Mouse (Mus musculus) v-Abl transformed pro-B cells (cell line): ENCODE data around the gene Cd300lf.

Experiments
- in situ Hi-C, 2 experiments: fragments of 400-800 bp; cut with MboI; formaldehyde crosslinking; loops; one replicate each; pipeline ENCODE4 v1.15.1; 2025; ENCODE audit not compliant: unreplicated experiment in 2 of 2

Gene Cd300lf

GRCm38 (mm10) chr11:115084595-115084994 is 49.2 kb downstream of the Cd300lf start:
- in situ Hi-C loops: loop anchor here (5.0 kb wide), 2 partner anchors 188 to 268 kb away; no protein-coding TSS in a partner anchor

GRCm38 (mm10) chr11:115083376-115084139 is 50.2 kb downstream of the Cd300lf start:
- in situ Hi-C loops: loop anchor here (5.0 kb wide), 2 partner anchors 189 to 269 kb away; no protein-coding TSS in a partner anchor

GRCm38 (mm10) chr11:115082196-115082595 is 51.6 kb downstream of the Cd300lf start:
- in situ Hi-C loops: loop anchor here (5.0 kb wide), 2 partner anchors 190 to 270 kb away; no protein-coding TSS in a partner anchor

GRCm38 (mm10) chr11:115081373-115081772 is 52.4 kb downstream of the Cd300lf start:
- in situ Hi-C loops: loop anchor here (5.0 kb wide), 2 partner anchors 191 to 271 kb away; no protein-coding TSS in a partner anchor

- in situ Hi-C loops: loop anchor here (5.0 kb wide), 2 partner anchors 191 to 271 kb away; no protein-coding TSS in a partner anchor
These were observed 52.9 kb downstream of the Cd300lf start for GRCm38 (mm10) chr11:115080886-115081285.

GRCm38 (mm10) chr11:115078680-115079079 is 55.1 kb downstream of the Cd300lf start:
- in situ Hi-C loops: no loop called here

GRCm38 (mm10) chr11:115077436-115077835 is 56.4 kb downstream of the Cd300lf start:
- in situ Hi-C loops: no loop called here

- in situ Hi-C loops: no loop called here
These were observed 57.9 kb downstream of the Cd300lf start for GRCm38 (mm10) chr11:115075859-115076258.

- in situ Hi-C loops: no loop called here
These were observed 58.4 kb downstream of the Cd300lf start for GRCm38 (mm10) chr11:115075407-115075806.

GRCm38 (mm10) chr11:115073002-115073401 is 60.8 kb downstream of the Cd300lf start:
- in situ Hi-C loops: loop anchor here in 1 of 2 experiments (25.0 kb wide), 1 partner anchor 386 kb away; the partner anchor contains the start of gene Ttyh2

- in situ Hi-C loops: loop anchor here in 1 of 2 experiments (25.0 kb wide), 1 partner anchor 384 kb away; the partner anchor contains the start of gene Ttyh2
These were observed 62.0 kb downstream of the Cd300lf start for GRCm38 (mm10) chr11:115071631-115072294.

GRCm38 (mm10) chr11:115071015-115071551 is 62.7 kb downstream of the Cd300lf start:
- in situ Hi-C loops: loop anchor here in 1 of 2 experiments (25.0 kb wide), 1 partner anchor 384 kb away; the partner anchor contains the start of gene Ttyh2

- in situ Hi-C loops: loop anchor here in 1 of 2 experiments (25.0 kb wide), 1 partner anchor 379 kb away; the partner anchor contains the start of gene Ttyh2
These were observed 67.0 kb downstream of the Cd300lf start for GRCm38 (mm10) chr11:115066768-115067167.
